Mouse (Mus musculus) embryo, embryonic 11.5 days (tissue): Measurements from ENCODE around the gene Clns1a.

Experiments
- DNase-seq: peaks from one replicate; pipeline ENCODE4 v3.0.0-alpha.2; 2012; ENCODE audit warnings: low read depth, low spot score

Gene Clns1a

DNA sequence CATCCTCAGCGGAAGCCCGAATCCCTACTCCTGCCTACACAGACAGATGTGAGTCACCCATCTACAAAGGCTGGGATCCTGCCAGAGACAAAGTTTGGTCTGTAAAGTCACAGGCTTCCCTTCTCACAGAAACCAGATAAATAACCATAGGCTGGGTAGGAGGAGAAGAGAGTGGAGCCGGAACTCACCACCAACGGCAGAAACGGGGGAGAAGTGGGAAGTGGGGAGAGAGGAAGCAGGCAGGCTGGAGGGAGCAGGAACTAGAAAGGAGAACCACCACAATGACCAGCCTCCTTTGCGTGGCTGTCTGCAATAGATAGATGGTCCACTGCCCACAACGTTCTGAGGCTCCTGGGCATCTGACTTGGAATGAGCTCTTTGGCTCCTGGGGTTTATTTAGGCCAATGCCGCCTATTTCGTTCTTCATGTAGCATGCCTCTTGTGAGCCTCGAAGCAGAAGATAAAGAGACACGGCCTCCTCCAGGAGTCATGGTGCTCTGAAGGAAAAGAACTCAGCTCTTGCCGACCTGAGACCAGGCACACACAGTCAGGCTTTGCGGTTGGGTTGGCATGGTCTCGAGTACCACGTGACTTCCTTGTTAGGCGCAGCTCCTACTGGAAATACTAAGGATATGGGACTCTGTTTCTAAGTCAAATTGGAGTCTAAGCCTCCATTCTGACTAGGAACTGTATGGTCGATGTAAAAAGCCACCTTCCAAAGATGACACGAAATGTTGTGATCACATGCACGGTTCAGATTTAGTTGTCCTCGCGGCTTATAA is 68.9 kb downstream of the Clns1a start:
- DNase-seq = no peak

DNA sequence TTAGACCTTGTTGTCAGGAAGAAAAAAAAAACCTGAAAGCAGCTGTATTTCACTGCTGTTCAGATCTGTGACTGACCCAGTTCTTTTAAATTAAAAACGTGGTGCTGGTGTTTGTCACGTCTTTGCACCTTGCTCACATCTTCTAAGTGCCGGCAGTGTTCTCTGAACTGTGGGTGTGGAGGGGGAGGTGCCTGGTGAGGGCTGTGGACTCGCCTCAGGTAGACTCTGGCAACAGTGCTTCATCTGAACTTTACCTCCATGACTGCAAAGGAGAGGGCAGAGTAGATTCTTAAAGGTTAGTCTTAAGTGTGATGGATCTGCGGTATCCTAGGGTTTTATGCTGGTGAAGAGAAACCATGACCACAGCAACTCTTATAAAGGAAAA is 69.5 kb downstream of the Clns1a start:
- no peak for DNase-seq

DNA sequence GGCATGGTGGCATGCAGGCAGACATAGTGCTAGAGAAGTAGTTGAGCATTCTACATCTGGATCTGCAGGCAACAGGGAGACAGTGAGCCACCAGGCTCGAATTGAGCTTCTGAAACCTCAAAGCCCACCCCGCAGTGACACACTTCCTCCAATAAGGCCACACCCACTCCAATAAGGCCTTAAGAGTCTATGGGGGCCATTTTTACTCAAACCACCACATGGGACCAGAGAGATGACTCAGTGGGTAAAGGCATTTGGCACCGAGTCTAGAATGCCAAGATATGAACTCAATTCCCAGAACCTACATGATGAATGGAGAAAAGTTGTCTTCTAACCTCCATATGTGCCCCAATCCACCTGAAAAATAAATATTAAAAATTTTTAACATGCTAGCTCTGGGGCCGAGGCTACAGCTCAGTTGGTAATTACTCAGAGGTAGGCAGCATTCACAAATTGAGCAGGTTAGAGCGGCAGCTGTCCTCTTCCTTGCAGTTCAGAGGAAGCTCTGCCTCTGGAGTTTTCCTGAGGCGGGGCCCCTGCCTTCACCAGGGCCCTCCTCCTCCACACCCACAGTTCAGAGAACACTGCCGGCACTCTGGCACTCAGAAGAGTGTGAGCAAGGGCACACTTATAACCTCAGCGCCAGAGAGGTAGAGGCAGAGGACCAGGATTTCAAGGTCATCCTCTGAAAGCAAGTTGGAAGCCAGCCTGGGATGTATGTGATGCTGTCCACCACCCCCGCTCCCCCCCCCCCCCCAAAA is 70.2 kb downstream of the Clns1a start:
- DNase-seq = no peak

DNA sequence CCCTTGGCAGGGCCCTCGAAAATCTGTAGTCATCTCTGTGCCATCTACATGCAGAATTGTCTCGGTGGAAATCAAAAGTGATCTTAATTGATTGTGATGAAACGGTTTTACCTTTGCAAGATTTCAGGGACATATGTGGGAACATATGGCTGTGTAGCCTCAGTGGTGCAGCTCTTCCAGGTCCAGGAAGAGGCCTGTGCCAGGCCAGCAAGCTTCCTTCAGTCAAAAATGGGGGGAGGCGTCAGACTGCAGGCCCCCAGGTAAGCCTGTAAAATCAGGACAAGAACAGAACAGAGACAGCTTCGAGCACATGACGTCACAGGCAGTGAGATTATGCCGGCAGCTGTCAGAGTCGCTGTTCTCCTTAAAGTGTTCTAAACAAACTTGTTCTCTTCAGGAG is 71.4 kb downstream of the Clns1a start:
- no peak for DNase-seq

DNA sequence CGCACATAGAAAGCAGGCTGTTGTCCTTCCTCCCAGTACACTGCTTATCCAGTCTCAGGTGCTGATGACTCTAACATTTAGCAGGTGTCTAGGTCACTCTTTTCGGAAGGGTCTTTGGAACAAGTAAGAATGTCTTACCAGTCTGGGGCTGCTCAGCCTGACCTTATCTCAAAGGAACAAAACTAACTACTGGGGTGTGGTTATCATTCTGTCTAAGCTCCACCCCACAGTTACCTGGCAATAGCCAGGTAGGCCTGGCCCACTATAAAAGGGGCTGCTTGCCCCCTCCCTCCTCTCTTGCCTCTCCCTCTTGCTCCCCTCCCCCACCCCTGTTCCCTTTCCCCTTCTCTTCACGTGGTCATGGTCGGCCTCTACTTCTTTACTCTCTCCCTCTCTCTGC is 72.6 kb downstream of the Clns1a start:
- DNase-seq = no peak
